Mouse (Mus musculus) CD8-positive naive resting alpha-beta T cell, adult 2 months (primary cell): ENCODE data around the gene Akap12.

Source experiments
- DNase-seq, 2 experiments: peaks; one replicate each; pipeline ENCODE4 v3.0.0; 2022; ENCODE audit warnings: low read depth in 2 of 2, low spot score in 2 of 2

Gene Akap12

DNA sequence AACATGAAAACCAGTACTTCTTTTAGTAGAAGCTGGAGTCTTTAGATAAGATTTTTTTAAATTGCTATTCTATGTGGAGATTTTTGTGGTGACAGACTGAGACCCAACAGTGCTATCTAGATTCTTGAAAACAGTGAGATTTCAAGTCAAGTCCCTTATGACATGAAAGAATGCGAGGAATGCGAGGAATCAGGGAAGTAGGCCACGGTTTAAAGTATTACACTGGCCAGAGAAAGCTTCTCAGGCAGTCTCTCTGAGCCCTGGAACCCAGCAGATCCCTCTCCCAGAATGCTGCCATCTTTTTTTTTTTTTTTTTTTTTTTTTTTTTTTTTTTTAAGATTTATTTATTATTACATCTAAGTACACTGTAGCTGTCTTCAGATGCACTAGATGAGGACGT lies 16.2 kb downstream of the Akap12 start:
- no peak for DNase-seq

- no peak for DNase-seq
Observed at GRCm38 (mm10) chr10:4284781-4285180, 18.6 kb downstream of the Akap12 start.

DNA sequence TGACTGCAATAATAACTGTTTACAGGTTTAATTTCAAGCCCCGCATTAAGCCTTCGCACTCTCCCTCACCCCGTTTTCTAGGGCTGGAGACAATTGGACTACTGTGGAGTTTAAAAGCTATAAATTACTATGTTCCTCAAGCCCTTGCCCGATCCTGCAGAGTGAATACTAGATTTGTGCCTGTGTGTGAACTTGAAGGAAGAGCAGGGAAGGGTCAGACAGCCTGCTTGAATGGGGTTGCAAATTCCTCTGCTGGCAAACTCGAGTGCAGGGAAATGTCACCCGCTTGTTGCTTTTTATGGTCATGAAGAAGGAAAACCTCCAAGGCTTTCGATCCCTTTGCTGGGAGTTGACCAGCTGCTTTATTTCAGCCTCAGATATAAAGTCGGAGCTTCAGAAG lies 19.6 kb downstream of the Akap12 start:
- DNase-seq, result no peak

GRCm38 (mm10) chr10:4289171-4289570 lies 23.0 kb downstream of the Akap12 start:
- no peak for DNase-seq

GRCm38 (mm10) chr10:4289636-4290035 lies 23.5 kb downstream of the Akap12 start:
- DNase-seq, result no peak

DNA sequence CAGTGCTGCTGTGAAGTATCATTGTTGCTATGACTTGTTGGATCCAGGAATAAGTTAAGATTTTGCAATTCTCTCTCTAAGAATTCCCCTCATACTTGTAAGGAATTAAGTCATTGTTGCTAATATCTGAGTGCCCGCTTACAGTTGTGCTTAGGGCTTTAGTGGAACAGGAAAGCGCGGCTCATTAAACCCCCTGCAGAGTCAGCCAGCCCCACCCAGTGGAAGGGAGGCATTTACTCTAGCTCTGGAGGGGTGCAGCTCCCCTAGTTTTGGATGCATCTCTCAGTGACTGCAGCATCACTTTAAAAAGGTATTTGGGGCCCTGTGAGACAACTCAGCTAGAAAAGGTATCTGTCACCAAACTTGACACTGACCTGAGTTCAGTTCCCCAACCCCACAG lies 24.0 kb downstream of the Akap12 start:
- DNase-seq, result no peak

GRCm38 (mm10) chr10:4290561-4290960 lies 24.4 kb downstream of the Akap12 start:
- no peak for DNase-seq

DNA sequence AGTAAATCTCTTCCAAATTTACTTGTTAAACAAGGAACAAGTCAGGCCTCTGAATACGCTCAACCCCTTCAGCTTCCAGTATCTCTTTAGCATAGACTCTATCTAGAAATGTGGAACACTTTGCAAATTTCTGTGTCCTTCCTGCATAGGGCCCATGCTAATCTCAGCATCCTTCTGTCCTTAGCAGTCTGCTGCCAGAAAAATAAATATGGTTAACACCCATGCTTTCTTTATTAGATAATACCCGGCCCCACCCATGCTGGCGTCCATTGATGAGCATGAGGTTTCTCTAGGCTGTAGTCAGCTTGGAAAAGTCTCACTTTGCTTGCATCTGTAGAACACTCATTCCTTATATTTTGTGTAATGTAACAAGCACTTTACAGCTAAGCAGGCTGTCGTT lies 27.2 kb downstream of the Akap12 start:
- no peak for DNase-seq

- DNase-seq, result no peak
Observed at GRCm38 (mm10) chr10:4303558-4303957, 37.4 kb downstream of the Akap12 start.

DNA sequence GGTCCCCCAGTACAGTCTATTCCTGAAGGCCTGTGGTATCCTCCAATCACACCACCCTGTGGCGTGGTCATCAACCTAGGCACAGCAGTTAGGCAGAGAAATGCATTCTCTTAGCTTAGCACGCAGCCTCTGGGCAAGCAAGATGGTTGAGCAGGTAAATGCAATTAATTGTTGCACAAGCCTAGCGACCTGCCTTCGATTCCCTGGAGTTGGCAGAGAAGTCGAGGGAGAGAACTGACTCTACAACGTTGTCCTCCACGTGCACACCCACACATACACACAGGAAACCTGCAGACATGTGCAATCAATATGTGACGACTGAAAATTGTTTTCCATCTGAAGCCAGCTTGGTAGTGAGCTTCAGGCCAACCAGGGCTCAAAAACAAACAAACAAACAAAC lies 57.7 kb downstream of the Akap12 start:
- no peak for DNase-seq

GRCm38 (mm10) chr10:4325562-4325961 lies 59.4 kb downstream of the Akap12 start:
- DNase-seq, result no peak

- no peak for DNase-seq
Observed at GRCm38 (mm10) chr10:4327716-4328115, 61.5 kb downstream of the Akap12 start.

GRCm38 (mm10) chr10:4332228-4332979 lies 66.2 kb downstream of the Akap12 start:
- no peak for DNase-seq

GRCm38 (mm10) chr10:4333319-4333718 lies 67.1 kb downstream of the Akap12 start:
- peak in 1 of 2 experiments; percentile 16 for DNase-seq

DNA sequence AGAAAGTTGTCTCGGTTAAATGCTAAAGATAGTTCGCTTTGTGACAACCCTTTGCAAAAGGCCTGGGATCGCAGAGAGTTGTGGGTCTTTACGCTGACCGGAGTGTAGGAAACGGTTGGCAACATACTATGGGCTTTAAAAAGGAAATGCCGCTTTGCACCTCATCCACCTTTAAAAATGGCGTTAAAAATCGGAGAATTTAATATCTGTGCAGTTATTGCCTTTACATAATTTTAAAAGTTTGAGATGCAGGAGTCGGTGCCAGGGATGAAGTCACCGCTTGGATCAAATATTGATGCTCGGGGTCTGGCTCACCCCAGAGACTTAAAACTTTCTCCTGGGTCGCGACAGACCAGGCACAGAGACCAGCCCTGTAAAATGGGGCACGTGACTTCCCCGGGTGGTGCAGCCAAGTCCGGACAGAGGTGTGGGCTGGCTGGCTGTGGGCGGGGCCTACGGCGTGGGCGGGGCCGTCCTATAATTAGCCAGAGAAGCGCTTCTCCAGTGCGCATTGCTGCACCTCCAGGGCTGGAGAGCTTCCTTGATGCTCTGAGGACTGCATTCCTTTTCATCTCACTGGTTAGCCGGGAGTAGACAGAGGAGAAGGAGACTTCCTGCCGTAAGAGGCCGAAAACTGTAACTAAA lies 68.0 kb downstream of the Akap12 start:
- DNase-seq, result peak in 1 of 2 experiments; percentile 36

GRCm38 (mm10) chr10:4338863-4339461 lies 72.8 kb downstream of the Akap12 start:
- DNase-seq, result no peak

GRCm38 (mm10) chr10:4341430-4341829 lies 75.2 kb downstream of the Akap12 start:
- peak in 1 of 2 experiments; percentile 33 for DNase-seq

- peak; percentile 82 to 83 for DNase-seq
Observed at GRCm38 (mm10) chr10:4346489-4347135, 80.4 kb downstream of the Akap12 start.

DNA sequence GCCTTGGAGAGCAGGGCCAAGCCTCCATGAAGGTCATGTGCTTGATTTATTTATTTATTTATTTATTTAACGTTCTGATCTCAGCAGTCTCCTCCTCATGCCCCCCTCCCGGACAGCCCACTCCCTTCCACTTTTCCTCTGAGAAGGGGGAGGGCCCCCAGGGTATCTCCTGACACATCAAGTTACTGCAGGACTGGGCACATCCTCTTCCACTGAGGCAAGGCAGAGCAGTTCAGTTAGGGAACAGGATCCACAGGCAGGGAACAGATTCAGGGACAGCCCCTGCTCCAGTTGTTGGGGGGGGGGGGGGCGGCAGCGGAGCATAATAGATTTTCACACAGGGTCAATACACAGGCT lies 80.9 kb downstream of the Akap12 start:
- DNase-seq, result no peak

DNA sequence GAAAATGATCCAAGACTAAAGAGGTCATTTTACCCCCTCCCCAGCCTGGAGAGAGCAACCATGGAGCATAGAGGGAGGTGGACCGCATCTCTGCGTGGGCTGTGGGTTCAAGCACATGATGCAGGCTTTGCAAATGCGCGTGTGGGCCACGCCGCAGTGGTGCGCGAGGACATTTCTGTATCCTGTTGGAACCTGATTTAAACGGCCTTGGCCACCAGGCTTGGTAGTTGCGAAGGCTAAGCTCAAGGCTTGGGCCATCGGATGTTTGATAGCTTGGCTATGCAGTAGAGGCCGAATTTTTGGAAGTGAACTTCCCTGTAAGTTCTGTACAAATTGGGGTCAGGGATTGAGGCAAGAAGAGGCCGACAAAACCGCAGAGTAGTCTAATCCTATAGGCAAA lies 81.4 kb downstream of the Akap12 start:
- no peak for DNase-seq

- DNase-seq, result no peak
Observed at GRCm38 (mm10) chr10:4354371-4355260, 88.4 kb downstream of the Akap12 start.
